Mouse (Mus musculus) ES-Bruce4 (cell line): ENCODE measurements around the gene Nup210. TPM values are rescaled to one million over a fixed set of nuclear protein-coding genes. Genes with fewer than 3 reads are reported as not detected.
A peak's percentile ranks its signal among the peaks of the same experiment; 100 is the strongest.

Source experiments
- H3K27ac ChIP-seq: 2 replicates; pipeline ENCODE4 v1.5.1; 2012; ENCODE audit warnings: low read length, inconsistent platforms; ENCODE audit not compliant: insufficient read depth
- H3K27me3 ChIP-seq: 2 replicates; pipeline ENCODE4 v1.6.1; 2012; ENCODE audit warnings: mild to moderate bottlenecking, low read length, inconsistent platforms; ENCODE audit not compliant: control insufficient read depth, poor library complexity, insufficient read depth, severe bottlenecking
- H3K36me3 ChIP-seq: 2 replicates; pipeline ENCODE4 v1.6.1; 2012; ENCODE audit warnings: inconsistent platforms, mild to moderate bottlenecking, low read length, moderate library complexity; ENCODE audit not compliant: control insufficient read depth, poor library complexity, insufficient read depth, severe bottlenecking
- H3K4me1 ChIP-seq: one replicate; pipeline ENCODE4 v1.8.1; 2011; ENCODE audit warnings: low read length; ENCODE audit not compliant: control insufficient read depth, insufficient read depth
- H3K4me3 ChIP-seq: 2 replicates; pipeline ENCODE4 v1.5.1; 2011; ENCODE audit warnings: low read depth, mild to moderate bottlenecking, low read length
- H3K9ac ChIP-seq: 2 replicates; pipeline ENCODE4 v1.6.1; 2012; ENCODE audit warnings: low read depth, mild to moderate bottlenecking, inconsistent platforms; ENCODE audit not compliant: poor library complexity, severe bottlenecking
- H3K9me3 ChIP-seq: replicated peaks from 2 replicates; pipeline ENCODE4 v1.6.1; 2012; ENCODE audit warnings: mild to moderate bottlenecking, low read length, inconsistent platforms; ENCODE audit not compliant: control insufficient read depth, poor library complexity, insufficient read depth, severe bottlenecking
- CTCF ChIP-seq: IDR thresholded peaks from one replicate; pipeline ENCODE4 v1.8.1; 2011; ENCODE audit warnings: low read depth, low read length
- EP300 ChIP-seq: IDR thresholded peaks from 2 replicates; pipeline ENCODE4 v1.6.1; 2011; ENCODE audit warnings: low read depth, low read length; ENCODE audit not compliant: insufficient read depth
- POLR2A ChIP-seq: IDR thresholded peaks from one replicate; pipeline ENCODE4 v1.8.1; 2011; ENCODE audit warnings: low read length; ENCODE audit not compliant: insufficient read depth
- polyA plus RNA-seq: library from polyadenylated mRNA; stranded (reverse); fragments of >200 nt; gene quantifications from 2 replicates; pipeline ENCODE4 v1.2.4, GENCODE M21; 2011; ENCODE audit warnings: low read depth; ENCODE audit not compliant: missing spikeins, insufficient read depth, insufficient read length

The Nup210 gene
- polyA plus RNA-seq, 1 experiment: 46.8 TPM

GRCm38 (mm10) chr6:91146443-91147151 lies 30.0 kb upstream of the Nup210 start:
- TF ChIP-seq POLR2A: no peak
- no peak for TF ChIP-seq EP300
- no peak for TF ChIP-seq CTCF
- Histone ChIP-seq H3K9ac (no peak overlapping the region), H3K4me3 (no peak overlapping the region), H3K9me3 (no peaks in the 10 kb centered on the region), H3K36me3 (no peaks in the 10 kb centered on the region), H3K4me1 (no peaks in the 10 kb centered on the region), H3K27ac (no peak overlapping the region), H3K27me3 (no peaks in the 10 kb centered on the region)

- no peak for TF ChIP-seq POLR2A
- TF ChIP-seq EP300: no peak
- no peak for TF ChIP-seq CTCF
- no peaks in the 10 kb centered on the region for H3K36me3 ChIP-seq
- no peaks in the 10 kb centered on the region for H3K9me3 ChIP-seq
- no peaks in the 10 kb centered on the region for H3K4me1 ChIP-seq
- no peak overlapping the region for H3K4me3 ChIP-seq
- no peaks in the 10 kb centered on the region for H3K27me3 ChIP-seq
- no peak overlapping the region for H3K27ac ChIP-seq
- no peak overlapping the region for H3K9ac ChIP-seq
These were observed 28.9 kb upstream of the Nup210 start for GRCm38 (mm10) chr6:91145572-91145971.

DNA sequence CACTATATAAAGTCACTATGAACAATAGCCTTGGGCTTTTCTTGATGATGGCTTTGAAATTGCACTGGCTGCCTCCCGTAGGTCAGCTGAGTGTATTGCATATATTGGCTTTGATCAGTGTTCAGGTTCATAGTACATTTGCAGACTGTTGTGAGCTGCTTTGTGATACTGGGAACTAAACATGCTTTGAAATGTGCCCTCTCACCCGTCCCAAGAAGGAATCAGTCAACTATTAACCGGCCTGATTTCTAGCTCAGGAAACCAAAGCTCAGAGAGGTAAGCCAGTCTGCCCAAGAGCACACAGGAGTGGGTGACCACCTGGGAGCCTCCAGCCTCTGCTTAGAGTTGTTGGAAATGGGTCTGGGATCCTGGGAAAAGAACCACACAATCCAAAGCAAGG lies 28.4 kb upstream of the Nup210 start:
- Histone ChIP-seq H3K27ac (no peak overlapping the region), H3K4me1 (no peaks in the 10 kb centered on the region), H3K9ac (no peak overlapping the region), H3K27me3 (no peaks in the 10 kb centered on the region), H3K36me3 (no peaks in the 10 kb centered on the region), H3K9me3 (no peaks in the 10 kb centered on the region), H3K4me3 (no peak overlapping the region)
- TF ChIP-seq CTCF (no peak), EP300 (no peak), POLR2A (no peak)

DNA sequence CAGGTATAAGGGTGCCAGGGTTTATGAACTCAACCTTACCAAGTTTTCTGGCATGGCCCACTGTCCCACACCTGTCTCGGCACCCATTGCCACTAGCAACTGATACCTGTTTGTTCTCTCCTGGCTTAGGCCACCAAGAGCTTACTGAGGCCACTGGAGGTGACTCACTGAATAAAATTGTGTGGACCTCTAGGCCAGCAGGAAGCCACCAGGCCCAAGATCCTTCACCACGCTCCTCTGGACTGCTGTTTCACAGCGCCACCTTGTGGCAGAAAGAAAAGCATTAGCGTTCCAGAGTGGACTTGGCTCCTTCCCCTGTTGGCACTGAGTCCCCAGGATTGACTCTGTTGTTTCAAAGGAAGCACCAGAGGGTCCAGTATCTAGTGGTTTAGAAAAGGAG lies 23.2 kb upstream of the Nup210 start:
- Histone ChIP-seq H3K4me1 (no peaks in the 10 kb centered on the region), H3K9ac (no peak overlapping the region), H3K27me3 (no peaks in the 10 kb centered on the region), H3K9me3 (no peaks in the 10 kb centered on the region), H3K4me3 (no peak overlapping the region), H3K36me3 (no peaks in the 10 kb centered on the region), H3K27ac (no peak overlapping the region)
- TF ChIP-seq CTCF: peak; percentile 92
- no peak for TF ChIP-seq POLR2A

- Histone ChIP-seq H3K4me1 (no peaks in the 10 kb centered on the region), H3K36me3 (no peaks in the 10 kb centered on the region), H3K9ac (no peak overlapping the region), H3K9me3 (no peaks in the 10 kb centered on the region), H3K27me3 (no peaks in the 10 kb centered on the region), H3K27ac (no peak overlapping the region), H3K4me3 (no peak overlapping the region)
- TF ChIP-seq CTCF (no peak), EP300 (no peak), POLR2A (no peak)
These were observed 20.8 kb upstream of the Nup210 start for GRCm38 (mm10) chr6:91137343-91137956.

DNA sequence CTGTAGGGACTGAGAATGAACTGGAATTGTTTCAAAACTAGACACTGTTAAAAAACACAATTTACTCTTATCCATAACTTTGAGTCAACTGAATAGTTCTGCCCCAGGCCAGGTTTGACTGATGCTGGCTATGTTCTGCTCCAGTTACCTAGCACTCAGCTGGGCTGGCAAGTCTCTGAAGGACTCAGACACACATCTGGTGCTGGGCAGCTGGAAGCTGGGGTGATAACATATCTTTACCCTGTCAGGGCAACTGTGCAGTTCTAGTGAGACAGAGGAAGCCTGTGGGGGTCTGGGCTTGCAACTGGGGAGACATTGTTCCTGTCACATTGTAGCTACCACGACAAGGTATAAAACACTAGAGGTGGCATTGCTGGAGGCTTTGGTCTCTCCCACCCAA lies 14.2 kb upstream of the Nup210 start:
- Histone ChIP-seq H3K27me3 (no peaks in the 10 kb centered on the region), H3K4me3 (no peak overlapping the region), H3K9ac (no peak overlapping the region), H3K9me3 (no peaks in the 10 kb centered on the region), H3K27ac (no peak overlapping the region), H3K4me1 (no peaks in the 10 kb centered on the region), H3K36me3 (no peaks in the 10 kb centered on the region)
- TF ChIP-seq POLR2A (no peak), CTCF (no peak), EP300 (no peak)
